In the genomic region with DNA sequence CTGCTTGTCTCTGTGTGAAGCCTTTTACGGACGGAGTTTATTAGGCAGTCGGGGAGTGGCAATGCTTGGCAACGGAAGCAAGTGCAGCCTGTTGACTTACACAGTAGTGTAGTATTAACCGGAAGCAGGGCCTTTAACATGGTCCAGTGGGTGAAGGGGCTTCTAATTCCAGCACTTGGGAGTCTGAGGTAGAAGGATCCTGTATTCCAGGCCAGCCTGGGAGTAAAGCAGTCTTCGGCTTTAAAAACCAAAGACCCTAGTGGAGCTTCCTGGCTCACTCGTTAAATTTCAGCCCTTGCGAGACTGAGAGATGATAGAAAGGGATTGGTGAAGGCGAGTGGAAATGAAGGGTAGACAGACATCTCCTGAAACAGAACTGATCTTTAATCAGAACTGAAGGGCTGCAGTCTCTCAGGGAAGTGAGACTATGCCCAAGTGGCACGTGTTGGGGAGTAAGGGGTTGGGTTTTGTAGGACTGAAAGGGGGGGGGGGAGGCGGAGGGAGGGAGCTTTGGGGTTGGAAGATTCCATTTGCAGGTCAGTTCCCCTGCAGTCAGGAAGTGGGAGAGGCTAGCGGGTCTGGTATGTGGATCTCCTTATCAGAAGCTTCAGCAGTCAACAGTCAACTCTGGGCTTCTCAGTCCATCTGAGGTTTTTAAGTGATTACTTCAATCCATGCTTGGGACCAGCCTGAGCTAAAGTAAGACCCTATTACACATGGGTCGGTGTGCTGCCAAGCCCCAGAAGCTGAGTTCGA, we compare ENCODE assay signal across 8 mouse cellular contexts. TPM values are rescaled to one million over a fixed set of nuclear protein-coding genes. Genes with fewer than 3 reads are reported as not detected.
DNase-seq lines count a peak whose midpoint lies in the region; ATAC-seq and TF ChIP-seq lines count a peak whose summit lies in the region.

No protein-coding gene starts in this region.

- H3K4me1 ChIP-seq in heart, embryonic 13.5 days: peaks cover 45% of the 10 kb centered on the region
- peaks cover 5% of the 10 kb centered on the region; the same call in 1 of the 2 replicates for H3K4me1 ChIP-seq in kidney, postnatal 0 days (replicated peaks; ENCODE audit: insufficient read depth, low read length)
- H3K4me1 ChIP-seq in neural tube, embryonic 14.5 days (ENCODE audit: control insufficient read depth, insufficient read depth, low read length): peaks cover 11% of the 10 kb centered on the region

- TF ChIP-seq CTCF in kidney, postnatal 0 days (IDR thresholded peaks at IDR 0.05; ENCODE audit: low read depth): no peak

- H3K36me3 ChIP-seq in heart, embryonic 13.5 days: no peaks in the 10 kb centered on the region
- no peaks in the 10 kb centered on the region for H3K36me3 ChIP-seq in kidney, postnatal 0 days (ENCODE audit: insufficient read depth, low read length)
- H3K36me3 ChIP-seq in neural tube, embryonic 14.5 days (ENCODE audit: control insufficient read depth, insufficient read depth, low read length): no peaks in the 10 kb centered on the region

- peak overlapping the region; percentile 78 for H3K4me3 ChIP-seq in heart, embryonic 13.5 days
- peak overlapping the region; percentile 89 for H3K4me3 ChIP-seq in kidney, postnatal 0 days (replicated peaks; ENCODE audit: low read depth, low read length)
- H3K4me3 ChIP-seq in neural tube, embryonic 14.5 days (ENCODE audit: low read depth, low read length): peak overlapping the region; percentile 76

- DNase-seq in CD4-positive helper T cell, adult 2 months (ENCODE audit: low read depth, low spot score): peak; percentile 58
- peak; percentile 25 for DNase-seq in adrenal gland, adult 18-20 months (ENCODE audit: low spot score in 2 of 2)
- peak; percentile 68 for DNase-seq in embryo, embryonic 11 days
- peak; percentile 86 for DNase-seq in kidney, postnatal 0 days (ENCODE audit: low spot score)
- DNase-seq in lung, adult 18-20 months: peak; percentile 48 to 55
- DNase-seq in thymus, postnatal 4 days: peak; percentile 29

- peak; percentile 41 for ATAC-seq in heart, embryonic 13.5 days (ENCODE audit: extremely low read depth, insufficient number of reproducible peaks, low FRiP score, low TSS enrichment)
- peak; percentile 33; the same call in 1 of the 2 replicates for ATAC-seq in kidney, postnatal 0 days (replicated peaks; ENCODE audit: low FRiP score, low read depth)
- peak; percentile 42 for ATAC-seq in neural tube, embryonic 14.5 days (ENCODE audit: low read depth)

- H3K9me3 ChIP-seq in heart, embryonic 13.5 days: no peaks in the 10 kb centered on the region
- no peaks in the 10 kb centered on the region for H3K9me3 ChIP-seq in kidney, postnatal 0 days (replicated peaks; ENCODE audit: low read length)
- H3K9me3 ChIP-seq in neural tube, embryonic 14.5 days (ENCODE audit: control insufficient read depth, low read length): no peaks in the 10 kb centered on the region

- peak overlapping the region; percentile 69 for H3K9ac ChIP-seq in heart, embryonic 13.5 days
- H3K9ac ChIP-seq in kidney, postnatal 0 days (ENCODE audit: low read depth, low read length): peak overlapping the region; percentile 52; the same call in 1 of the 2 replicates
- H3K9ac ChIP-seq in neural tube, embryonic 14.5 days (replicated peaks; ENCODE audit: low read depth, low read length): peak overlapping the region; percentile 32

- peak overlapping the region; percentile 97 for H3K27ac ChIP-seq in heart, embryonic 13.5 days (replicated peaks)
- H3K27ac ChIP-seq in kidney, postnatal 0 days: peak overlapping the region; percentile 99
- H3K27ac ChIP-seq in neural tube, embryonic 14.5 days (ENCODE audit: low read depth, low read length): peak overlapping the region; percentile 97

- H3K4me2 ChIP-seq in heart, embryonic 13.5 days: peak overlapping the region; percentile 86
- H3K4me2 ChIP-seq in kidney, postnatal 0 days (ENCODE audit: low read length): peak overlapping the region; percentile 78
- peak overlapping the region; percentile 77 for H3K4me2 ChIP-seq in neural tube, embryonic 14.5 days (ENCODE audit: low read depth, low read length)

- 17% methylated on average over 13 of the region's 14 CpGs for WGBS in heart, embryonic 13.5 days
- WGBS in kidney, postnatal 0 days: 16% methylated on average over 13 of the region's 14 CpGs
- WGBS in neural tube, embryonic 14.5 days: 24% methylated on average over 13 of the region's 14 CpGs

- H3K27me3 ChIP-seq in heart, embryonic 13.5 days (replicated peaks): no peaks in the 10 kb centered on the region
- no peaks in the 10 kb centered on the region for H3K27me3 ChIP-seq in kidney, postnatal 0 days (ENCODE audit: insufficient read depth, low read length)
- H3K27me3 ChIP-seq in neural tube, embryonic 14.5 days (ENCODE audit: control insufficient read depth, insufficient read depth, low read length): no peaks in the 10 kb centered on the region

RNA-seq across cellular contexts. Expression of a gene that starts 1.0 kb away (rescaled TPM):
- total RNA-seq in adrenal gland, adult 18-20 months (2021): 10 to 100 TPM; 67.0 to 79.3 TPM
- polyA plus RNA-seq in heart, embryonic 13.5 days (2015; fragmentation: Nextera tagmentation; extraction: Ambion mirVana): 48.5 and 57.4 TPM in 2 replicates
- 90.7 and 93.1 TPM in 2 replicates for polyA plus RNA-seq in kidney, postnatal 0 days (2015; fragmentation: Nextera tagmentation; extraction: Ambion mirVana)
- 15.7 and 20.8 TPM in 2 replicates for polyA plus RNA-seq in neural tube, embryonic 14.5 days (2014; fragmentation: Nextera tagmentation; extraction: Ambion mirVana)

RNA-seq across cellular contexts. Expression of a gene that starts 51.6 kb away (rescaled TPM):
- under 1 TPM; 0.27 to 0.90 TPM for total RNA-seq in adrenal gland, adult 18-20 months (2021)
- 90.5 and 93.4 TPM in 2 replicates for polyA plus RNA-seq in heart, embryonic 13.5 days (2015; fragmentation: Nextera tagmentation; extraction: Ambion mirVana)
- 0.12 and 0.36 TPM in 2 replicates for polyA plus RNA-seq in kidney, postnatal 0 days (2015; fragmentation: Nextera tagmentation; extraction: Ambion mirVana)
- polyA plus RNA-seq in neural tube, embryonic 14.5 days (2014; fragmentation: Nextera tagmentation; extraction: Ambion mirVana): 0.27 and 0.50 TPM in 2 replicates

RNA-seq across cellular contexts. Expression of a gene that starts 52.1 kb away (rescaled TPM):
- total RNA-seq in adrenal gland, adult 18-20 months (2021): under 1 TPM in 1 of 2 experiments, not detected in 1; 0.61 TPM
- polyA plus RNA-seq in heart, embryonic 13.5 days (2015; fragmentation: Nextera tagmentation; extraction: Ambion mirVana): 0.12 TPM in 1 of 2 replicates, not detected in the other
- 0.12 TPM in 1 of 2 replicates, not detected in the other for polyA plus RNA-seq in kidney, postnatal 0 days (2015; fragmentation: Nextera tagmentation; extraction: Ambion mirVana)
- not detected in 2 replicates for polyA plus RNA-seq in neural tube, embryonic 14.5 days (2014; fragmentation: Nextera tagmentation; extraction: Ambion mirVana)

Comparison
In these comparisons a context has a peak if more than half of its experiments do, and no peak if none do; other contexts are left out.
1. Peak in every context shown above with its lines: DNase-seq, ATAC-seq, H3K4me3 ChIP-seq and H3K27ac ChIP-seq.
2. DNase-seq: peak in every context shown above with its lines; median percentile 86 in kidney, postnatal 0 days; 68 in embryo, embryonic 11 days; 58 in CD4-positive helper T cell, adult 2 months; 52 in lung, adult 18-20 months; 29 in thymus, postnatal 4 days; 25 in adrenal gland, adult 18-20 months.
3. RNA of a gene that starts 51.6 kb away (polyA plus RNA-seq): 90.5 to 93.4 TPM in heart, embryonic 13.5 days; 0.27 to 0.50 TPM in neural tube, embryonic 14.5 days and 0.12 to 0.36 TPM in kidney, postnatal 0 days; every median in the first group is over 10 times any median in the second.